Mouse (Mus musculus): ENCODE data around the gene Rbpj.

The Rbpj gene

DNA sequence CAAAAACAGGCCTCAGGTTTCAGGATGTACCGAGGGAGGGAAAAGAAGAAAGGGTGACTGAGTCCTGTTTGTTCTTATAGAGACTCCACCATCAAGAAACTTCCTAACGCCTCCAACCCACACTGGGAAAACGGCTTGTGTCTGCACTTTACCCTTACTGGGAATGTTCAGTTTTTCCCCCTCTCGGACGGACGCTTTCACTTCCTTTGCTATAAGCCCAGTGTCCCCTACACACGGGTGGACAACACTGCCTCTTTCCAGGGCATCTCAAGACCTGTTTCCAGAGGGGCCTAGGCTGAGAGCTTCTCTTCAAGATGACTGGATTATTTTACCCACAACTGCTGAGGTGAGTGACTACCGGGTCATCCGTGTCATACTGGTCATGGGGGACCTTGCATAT lies at the start of gene Rbpj:
Gene Rbpj (plus strand): TSS at position 270 of the 400 bp plus-strand sequence.
- DNase-seq (ENCODE audit: low read depth, low spot score), result no peak

DNA sequence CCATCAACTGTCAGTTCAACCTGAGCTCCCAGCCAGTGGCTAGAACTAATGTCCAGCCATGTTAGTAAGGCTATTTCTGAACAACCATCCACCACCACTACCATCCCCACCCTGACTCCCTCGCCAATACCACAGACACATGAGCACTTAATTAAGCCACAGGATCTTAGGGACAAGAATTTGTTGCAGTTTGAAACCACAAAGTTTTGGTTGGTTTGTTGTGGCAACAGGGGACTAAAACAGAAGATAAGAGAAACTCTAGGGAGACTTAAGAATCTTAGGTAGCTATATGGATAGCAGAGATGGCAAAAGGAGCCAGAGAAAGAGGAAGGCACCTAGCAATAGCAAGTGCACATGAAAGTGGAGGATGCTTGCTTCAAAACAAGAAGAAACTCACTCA lies 45.2 kb upstream of the Rbpj start:
- no peak for DNase-seq (ENCODE audit: low read depth, low spot score)

DNA sequence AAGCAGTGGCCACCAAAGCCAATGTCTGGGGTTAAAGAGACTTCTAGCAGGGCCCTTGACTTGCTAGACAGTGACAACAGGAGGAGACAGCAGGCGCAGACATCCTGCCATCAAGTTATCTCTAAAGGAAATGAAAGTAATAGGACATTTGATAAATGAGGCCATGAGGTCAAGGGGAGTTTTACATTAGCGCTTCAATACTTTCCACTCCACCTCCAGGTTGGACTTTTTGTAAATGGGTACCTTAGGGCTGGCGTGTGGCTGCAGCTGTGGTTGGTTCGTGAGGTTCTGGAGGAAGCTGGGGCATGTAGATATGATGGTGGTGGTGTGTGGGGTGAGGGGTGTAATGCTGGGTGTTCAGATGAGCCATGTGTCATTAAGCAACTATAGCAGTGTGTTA lies 44.7 kb upstream of the Rbpj start:
- no peak for DNase-seq (ENCODE audit: low read depth, low spot score)

DNA sequence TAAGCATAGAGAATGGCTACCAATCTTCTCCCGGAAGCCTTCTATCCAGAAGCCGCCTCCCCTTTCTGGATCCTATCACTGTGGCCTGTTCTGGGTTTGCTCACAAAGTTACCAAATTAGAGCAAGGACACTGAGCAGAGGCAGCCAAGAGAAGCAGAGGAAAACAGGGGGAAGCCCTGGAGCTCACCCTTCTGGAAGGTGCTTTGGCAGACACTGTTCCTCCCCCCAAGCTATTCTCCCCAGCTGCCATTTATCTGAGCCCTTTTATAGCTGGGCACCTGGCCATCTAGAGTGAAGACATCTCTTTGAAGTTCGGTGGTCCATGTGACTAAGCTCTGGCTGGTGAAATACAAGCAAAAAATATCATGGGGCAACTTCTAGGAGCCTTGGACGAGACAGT lies 38.5 kb upstream of the Rbpj start:
- no peak for DNase-seq (ENCODE audit: low read depth, low spot score)

DNA sequence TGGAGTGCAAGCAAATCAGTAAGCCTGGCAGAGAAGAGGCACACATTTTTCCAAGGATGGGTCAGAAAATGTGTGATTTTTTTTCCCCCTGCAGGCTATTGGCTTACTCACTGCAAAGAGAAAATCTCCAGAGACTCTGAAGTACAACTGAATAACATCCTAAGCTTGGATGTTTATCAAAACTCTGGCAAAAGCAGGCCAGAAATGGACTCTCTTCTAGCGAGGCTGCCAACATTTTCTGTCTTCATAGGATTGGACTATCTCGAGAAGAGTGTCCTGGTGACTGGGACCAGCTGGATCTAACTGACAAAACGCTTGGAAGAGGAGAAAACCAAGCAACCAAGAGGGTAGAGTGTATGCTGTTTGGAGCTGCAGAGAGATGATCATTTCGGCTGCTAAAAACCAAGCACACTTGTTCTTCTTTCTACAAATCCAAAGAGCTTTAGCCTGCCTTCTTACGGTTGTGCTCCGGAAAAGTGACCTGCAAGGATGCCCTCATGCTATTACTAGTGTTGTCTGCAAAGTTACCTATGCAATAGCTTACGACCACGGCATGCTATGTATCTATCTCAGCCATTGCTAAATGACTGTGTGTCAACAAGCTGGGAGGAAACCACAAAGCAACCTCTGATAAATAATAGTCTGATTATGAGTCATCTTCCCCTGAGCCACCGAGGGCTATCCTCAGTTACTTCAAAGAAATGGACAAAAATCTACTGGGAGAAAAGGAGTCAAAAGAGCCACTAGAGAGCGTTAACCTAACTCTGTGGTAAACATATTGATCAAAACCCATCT lies 36.1 kb upstream of the Rbpj start:
- peak; percentile 10 for DNase-seq (ENCODE audit: low read depth, low spot score)

DNA sequence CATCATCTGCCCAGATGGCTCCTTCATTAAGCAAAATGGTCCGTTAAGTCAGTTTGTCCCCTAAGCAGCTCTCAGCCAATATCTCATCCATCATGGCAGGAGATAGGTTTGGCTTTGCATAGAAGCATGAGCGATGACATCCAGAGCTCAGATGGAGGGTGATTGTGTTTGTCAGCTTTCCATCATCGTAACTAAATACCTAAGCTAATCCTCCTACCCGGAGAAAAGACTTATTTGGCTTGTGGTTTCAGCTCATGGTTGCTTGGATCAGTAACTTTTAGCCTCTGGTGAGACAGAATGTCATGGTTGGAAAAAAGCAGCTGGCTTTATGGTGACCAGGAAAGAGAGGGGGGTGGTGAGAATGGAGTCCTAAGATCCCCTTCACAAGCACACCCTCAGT lies 33.5 kb upstream of the Rbpj start:
- DNase-seq (ENCODE audit: low read depth, low spot score), result no peak

DNA sequence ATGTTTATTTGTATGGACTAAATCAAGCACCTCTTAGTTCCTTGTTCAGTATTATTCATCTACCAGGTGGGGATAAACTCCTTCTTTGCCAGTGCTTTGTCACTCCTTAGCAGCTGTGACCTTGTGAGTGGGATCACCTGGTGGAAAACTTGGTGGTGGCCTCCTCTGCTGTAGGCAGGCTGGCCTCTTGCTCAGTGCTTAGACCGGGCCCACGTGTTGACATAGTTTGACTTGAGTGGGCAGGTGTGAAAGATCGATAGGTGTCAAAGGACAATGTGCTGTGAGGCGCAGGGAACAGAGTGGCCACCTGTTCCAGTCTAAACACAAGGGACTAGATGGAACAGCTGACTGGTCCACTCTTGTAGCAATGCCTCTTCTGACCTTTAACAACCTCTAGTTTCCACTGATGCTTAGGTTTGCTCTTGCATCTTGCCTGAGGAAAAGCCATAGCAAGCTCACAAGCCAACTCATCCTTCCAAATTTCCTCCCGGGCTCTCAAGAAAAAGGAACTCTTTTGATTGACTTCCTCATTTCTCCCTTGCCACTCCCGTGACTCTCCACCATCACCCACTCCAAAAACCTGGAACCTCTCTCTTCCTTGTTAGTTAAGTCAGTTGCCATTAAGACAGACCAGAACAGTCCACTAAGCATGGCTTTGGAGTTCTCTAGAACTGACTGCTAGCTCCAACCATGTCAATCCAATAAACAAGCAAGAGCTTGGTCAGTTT lies 28.9 kb upstream of the Rbpj start:
- DNase-seq (ENCODE audit: low read depth, low spot score), result peak; percentile 37

DNA sequence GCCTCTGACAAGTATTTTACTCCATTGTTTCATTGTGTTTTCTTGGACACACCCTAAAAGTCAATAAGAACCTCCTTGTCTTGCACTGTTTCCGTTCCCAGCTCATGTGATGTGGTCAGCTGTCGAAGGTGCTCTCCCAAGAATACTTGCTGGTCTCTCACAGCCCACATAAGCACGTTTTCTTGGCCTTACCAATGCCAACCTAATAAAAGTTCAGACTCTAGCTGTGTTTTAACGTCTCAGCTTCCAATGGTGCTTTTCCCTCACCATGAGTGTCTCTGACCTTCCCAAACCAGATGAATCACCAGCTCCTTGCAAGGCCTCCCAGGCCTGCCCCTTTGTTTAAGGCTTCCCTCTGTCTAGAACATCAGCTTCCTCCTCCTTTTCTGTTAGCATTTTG lies 28.2 kb upstream of the Rbpj start:
- DNase-seq (ENCODE audit: low read depth, low spot score), result no peak

DNA sequence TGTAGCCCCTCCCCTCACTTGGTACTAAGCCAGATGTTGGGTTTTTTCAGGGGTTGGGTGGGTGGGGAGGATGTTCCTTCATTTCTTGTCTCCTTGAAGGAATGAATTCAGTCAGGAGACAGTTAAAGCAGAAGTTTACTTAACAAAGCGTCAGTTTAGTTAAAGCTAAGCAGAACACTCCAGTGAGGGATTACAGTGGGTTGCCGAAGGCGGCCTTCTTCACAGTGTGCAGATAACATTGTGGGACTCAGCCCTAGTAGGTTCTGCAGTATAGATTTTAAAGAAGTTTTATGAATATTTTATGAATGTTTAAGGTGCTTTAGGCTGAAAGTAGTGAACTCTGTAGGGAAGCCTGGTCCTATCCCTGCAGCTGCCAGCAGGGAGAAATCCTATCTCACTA lies 27.7 kb upstream of the Rbpj start:
- DNase-seq (ENCODE audit: low read depth, low spot score), result no peak

DNA sequence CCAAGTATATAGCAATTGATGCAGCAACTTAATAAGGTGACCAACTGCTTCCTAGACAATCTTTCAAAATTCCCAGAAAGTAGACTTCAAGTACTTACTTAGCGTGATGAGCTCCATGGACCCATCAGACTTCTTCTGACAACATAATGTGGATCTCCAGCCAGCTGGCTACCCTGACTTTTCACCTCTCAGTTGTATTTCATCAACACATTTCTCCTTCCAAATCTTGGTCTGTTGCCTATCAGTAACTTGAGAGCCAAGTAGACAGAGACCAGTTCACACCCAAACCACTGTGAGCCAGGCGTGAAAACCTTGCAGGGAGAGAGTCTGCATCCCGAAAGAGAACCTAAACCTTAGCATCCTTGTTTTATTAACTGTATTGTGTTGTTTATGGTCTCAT lies 26.3 kb upstream of the Rbpj start:
- DNase-seq (ENCODE audit: low read depth, low spot score), result no peak

DNA sequence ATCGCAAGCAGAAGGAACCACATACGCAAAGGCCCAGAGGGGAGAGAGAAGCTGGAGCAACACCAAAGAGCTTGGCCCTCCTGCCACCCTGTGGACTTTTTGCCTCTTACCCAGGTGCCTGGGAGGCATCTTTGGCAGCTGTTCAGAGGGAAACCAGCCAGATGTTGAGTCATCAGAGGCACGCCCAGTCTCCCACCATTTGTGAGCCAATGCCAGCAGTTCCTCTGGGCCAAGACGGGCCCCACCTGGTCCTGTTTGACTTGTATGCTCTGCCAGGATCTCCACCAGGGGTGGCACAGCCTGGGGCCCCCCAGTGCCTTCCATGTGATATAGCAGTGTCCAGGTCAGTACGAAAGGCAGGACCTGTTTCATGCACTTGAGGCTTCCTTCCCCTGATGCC lies 21.9 kb upstream of the Rbpj start:
- DNase-seq (ENCODE audit: low read depth, low spot score), result no peak

DNA sequence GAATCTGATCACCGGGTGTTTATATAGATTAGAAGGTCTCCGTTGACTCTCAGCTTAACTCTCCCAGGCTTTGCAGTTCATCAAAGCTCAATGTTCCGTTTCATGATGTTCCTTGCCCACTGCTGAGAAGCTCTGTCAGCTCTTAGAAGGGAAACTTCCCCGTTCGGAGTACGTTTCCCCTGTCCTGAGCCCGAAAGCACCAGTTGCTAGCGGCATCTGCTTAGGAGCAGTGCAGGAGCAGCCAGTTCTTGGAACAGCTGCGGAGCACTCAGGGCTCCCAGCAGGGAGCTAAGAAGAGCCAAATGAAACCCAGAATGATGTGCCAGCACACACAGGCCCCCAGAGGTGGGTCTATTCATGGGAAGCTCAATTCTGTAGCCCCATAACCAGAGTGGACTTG lies 15.0 kb upstream of the Rbpj start:
- no peak for DNase-seq (ENCODE audit: low read depth, low spot score)

DNA sequence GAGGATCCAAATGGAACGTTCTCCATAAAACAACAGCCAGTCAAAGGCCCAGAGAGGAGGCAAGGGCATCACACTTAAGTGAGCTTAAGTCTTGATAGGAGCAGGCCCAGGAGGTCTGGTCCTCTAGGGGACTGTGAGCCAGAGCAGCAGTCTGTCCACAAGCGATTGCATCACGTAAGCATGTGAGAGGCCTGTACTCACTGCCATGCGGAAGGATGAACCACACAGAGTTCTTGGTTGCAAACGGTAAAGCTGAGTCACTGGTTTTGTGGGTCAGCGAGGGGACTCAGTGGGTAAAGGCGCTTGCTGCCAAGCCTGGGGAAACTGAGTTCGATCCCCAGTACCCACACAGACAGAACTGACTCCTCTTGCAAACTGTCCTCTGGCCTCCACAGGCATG lies 14.1 kb upstream of the Rbpj start:
- DNase-seq (ENCODE audit: low read depth, low spot score), result no peak

DNA sequence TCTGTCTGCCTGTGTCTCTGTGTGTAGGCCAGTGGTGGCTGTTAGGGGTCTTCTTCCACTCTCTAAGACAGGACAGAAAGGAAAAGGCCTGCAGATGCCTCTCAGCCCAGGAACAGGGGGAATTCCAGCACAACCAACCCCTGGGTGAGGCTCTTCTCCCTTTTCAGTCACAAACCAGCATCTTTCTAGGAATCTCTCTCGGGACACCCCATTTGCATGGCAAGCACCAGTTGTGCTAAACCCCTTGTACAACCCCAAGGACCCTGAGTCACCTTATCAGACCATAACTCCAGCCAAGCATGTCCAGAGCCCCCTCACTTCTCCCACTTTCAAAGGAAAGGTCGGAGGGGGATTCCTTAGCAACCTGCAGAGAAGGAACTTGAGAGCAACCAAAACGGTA lies 13.0 kb upstream of the Rbpj start:
- no peak for DNase-seq (ENCODE audit: low read depth, low spot score)

DNA sequence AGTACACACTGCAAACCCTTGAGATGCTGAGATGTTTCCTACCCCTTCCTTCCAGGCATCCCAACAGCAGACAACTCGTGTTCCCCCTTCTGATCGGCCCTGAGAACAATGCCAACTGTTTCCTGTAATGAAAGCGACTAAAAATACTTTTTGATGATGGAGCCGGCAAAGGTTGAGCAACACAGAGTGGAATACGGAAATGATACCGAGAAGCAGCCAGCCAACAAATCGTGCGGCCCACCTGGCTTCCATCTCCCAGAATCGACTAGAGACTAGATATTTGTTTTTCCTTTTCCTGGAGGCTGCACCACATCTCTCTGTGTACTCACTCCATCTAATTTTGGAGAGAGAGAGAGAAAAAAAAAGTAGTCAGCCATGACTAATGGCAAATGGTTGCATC lies 11.2 kb upstream of the Rbpj start:
- no peak for DNase-seq (ENCODE audit: low read depth, low spot score)

DNA sequence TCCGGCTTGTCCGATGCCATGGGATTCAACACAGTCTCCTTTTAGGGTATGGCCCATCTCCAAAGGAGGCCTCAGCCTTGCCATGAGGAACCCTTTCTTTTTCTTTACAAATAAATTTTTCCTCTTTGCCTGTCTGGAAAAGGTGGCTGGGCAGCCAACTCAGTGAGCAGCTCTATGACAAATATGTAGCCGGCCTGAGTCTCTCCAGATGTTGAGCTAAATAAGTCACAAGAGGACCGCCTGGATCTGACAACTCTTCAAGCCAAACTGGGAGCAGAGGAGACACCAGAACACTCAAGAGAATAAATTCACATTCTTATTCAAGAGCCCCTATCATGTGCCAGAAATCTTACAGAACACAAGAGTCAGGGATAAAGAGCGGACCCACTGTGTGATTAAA lies 10.5 kb upstream of the Rbpj start:
- DNase-seq (ENCODE audit: low read depth, low spot score), result no peak

DNA sequence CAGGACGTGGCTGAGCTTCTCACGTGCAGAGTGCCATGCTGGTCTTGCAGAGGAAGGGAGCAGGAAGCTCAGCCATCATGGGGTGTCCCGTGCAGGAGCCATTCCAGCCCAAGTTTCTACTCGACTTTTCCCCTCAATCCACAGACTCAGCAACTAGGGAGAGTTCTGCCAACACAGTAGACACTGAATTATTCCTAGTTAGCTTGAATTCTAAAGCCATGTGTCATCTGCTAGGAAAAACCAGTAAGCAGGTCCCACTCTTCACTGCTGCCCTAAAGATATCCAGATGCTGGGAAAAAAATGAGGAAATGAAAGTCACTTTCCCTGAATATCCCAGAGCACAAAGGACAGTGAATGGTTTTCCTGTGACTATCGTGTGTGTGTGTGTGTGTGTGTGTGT lies 5.8 kb upstream of the Rbpj start:
- DNase-seq (ENCODE audit: low read depth, low spot score), result no peak

DNA sequence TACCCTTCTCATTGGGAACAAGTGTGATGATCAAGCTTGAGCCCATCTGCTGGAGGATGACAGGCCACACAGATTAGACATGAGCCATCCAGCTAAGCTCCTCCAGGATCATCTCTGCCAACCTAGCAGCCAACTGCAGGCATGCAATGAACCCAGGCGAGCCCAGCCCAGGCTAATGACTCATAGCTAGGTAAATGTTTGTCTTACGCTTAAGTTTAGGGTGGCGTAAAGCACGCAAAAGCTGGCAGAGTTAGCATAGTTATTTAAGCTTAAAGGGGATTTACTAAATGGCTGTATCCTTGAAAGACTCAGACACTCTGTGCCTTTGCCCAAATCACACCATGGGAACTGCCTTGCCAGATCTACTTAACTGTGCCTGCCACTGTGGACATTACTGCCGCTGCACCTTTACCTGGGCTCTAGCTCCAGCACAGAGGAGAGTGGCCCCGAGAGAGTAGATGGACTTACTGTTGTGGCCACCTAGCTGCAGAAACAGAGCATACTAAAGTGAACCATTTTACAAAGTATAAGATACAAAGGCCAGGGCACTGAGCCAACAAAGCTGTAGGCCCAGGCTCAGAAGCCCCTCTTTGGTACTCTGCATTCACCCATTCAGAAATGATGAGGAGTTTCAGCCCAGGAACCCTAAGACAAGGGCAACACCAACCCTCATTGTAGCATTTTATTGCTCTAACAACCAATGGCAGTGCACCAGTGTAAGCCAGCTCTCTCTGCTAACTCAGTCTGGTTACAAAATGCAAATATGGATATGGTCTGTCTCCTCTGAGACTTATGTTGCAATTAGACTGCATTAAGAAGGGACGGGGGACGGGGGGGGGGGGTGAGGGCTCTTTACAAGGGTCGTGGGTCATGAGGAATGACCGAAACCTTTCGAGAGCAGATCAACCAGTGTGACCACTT lies 2.6 kb upstream of the Rbpj start:
- no peak for DNase-seq (ENCODE audit: low read depth, low spot score)

DNA sequence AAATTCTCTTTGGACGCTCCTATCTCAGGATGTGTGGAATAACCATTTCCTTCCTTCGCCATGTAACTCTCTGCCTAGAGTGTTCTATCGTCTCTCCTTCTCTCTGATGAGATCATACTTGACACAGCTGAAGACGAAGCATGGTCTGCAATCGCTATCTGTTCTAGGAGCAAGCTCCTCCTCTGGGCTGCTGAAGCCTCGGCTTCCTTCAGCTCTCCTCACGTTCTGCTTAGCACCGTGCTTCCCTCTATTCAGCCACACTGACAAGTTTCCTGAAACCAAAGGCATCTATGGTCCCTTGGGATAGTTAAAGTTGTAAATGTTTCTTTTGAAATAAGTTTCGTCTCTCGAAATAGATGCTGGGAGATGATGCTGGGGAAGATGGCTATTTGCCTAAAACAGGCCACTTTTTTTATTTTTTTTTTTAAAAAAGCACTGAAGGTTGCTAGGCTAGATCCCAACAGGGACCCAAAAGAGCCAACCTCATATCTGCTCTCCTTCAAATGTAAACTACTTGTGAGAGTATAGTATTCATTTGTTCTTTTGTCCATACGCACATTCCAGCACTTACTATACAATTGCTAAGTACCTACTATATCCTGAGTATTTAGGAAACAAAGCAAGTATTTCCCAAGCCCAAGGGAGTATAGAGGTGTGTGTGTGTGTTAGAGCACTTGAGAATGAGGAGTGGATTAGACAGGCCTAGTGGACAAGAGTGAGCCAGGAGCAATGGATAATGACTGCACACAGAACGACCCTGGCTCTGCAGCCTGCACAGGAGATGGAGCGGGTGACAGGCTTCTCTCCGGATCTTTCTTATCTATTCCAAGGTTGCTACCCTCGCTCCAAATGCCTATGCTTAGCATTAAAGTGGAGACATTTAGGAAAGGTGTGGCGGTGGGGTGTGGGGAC lies 726 bp downstream of the Rbpj start:
- no peak for DNase-seq (ENCODE audit: low read depth, low spot score)

DNA sequence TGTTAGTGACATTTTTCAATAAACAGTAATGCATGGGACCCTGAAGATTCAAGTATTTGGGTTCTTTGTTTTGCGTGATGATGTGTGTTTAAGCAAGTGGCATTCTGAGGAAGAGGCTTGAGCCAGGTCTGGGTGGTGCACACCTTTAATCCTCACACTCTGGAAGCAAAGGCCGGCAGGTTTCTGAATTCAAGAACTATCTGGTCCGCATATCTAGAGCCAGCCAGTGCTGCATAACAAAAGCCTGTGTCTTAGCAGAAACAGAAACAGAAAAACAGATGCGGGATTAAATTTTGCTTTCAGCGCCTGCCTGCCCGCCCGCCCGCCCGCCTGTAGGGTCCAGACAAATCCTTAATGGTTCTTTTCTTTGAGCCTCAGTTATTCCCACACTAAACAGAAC lies 1.6 kb downstream of the Rbpj start:
- DNase-seq (ENCODE audit: low read depth, low spot score), result no peak

DNA sequence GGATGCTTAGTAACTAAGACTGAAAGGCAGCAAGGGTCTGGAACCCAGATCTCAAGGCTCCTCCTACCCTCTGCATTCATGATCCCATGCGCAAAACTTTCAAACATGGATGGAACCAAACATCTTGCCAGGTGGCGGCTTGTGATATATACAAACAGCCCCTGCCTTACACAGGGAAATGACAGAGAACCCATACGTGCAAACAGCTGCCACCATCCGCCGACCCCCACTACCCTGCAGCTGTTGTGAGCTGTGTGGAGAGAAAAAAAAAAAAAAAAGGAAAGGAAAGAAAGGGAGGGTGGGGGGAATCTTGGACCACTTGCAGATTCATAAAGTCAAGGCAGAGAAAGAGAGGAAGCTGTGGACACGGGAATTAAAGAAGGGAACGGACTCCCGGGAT lies 2.4 kb downstream of the Rbpj start:
- DNase-seq (ENCODE audit: low read depth, low spot score), result no peak
